ENCODE assay signal across 8 mouse cellular contexts in genomic region chr9:102834414-102834741, GRCm38 (mm10). TPM values are rescaled to one million over a fixed set of nuclear protein-coding genes. Genes with fewer than 3 reads are reported as not detected.
A peak's percentile ranks its signal among the peaks of the same experiment; 100 is the strongest.
DNase-seq lines count a peak whose midpoint lies in the region; ATAC-seq and TF ChIP-seq lines count a peak whose summit lies in the region.

No protein-coding gene starts in this region.

- 19% methylated on average over 10 of the region's 10 CpGs for WGBS in heart, embryonic 11.5 days (ENCODE audit: insufficient replicate concordance)
- 8% methylated on average over 10 of the region's 10 CpGs for WGBS in forebrain, postnatal 0 days
- 20% methylated on average over 10 of the region's 10 CpGs for WGBS in liver, embryonic 16.5 days (ENCODE audit: insufficient replicate concordance)

- H3K4me1 ChIP-seq in heart, embryonic 11.5 days (ENCODE audit: control insufficient read depth, insufficient read depth, low read length) = peaks cover 15% of the 10 kb centered on the region
- no peaks in the 10 kb centered on the region for H3K4me1 ChIP-seq in ES-Bruce4 (ENCODE audit: control insufficient read depth, insufficient read depth, low read length)
- H3K4me1 ChIP-seq in forebrain, postnatal 0 days (ENCODE audit: insufficient read depth) = peaks cover 16% of the 10 kb centered on the region
- H3K4me1 ChIP-seq in liver, embryonic 16.5 days (ENCODE audit: control insufficient read depth, low read depth, low read length) = peaks cover 14% of the 10 kb centered on the region

- no peaks in the 10 kb centered on the region for H3K36me3 ChIP-seq in heart, embryonic 11.5 days (ENCODE audit: control insufficient read depth, insufficient read depth, low read length)
- H3K36me3 ChIP-seq in ES-Bruce4 (ENCODE audit: control insufficient read depth, insufficient read depth, low read length, poor library complexity, severe bottlenecking) = no peaks in the 10 kb centered on the region
- no peaks in the 10 kb centered on the region for H3K36me3 ChIP-seq in forebrain, postnatal 0 days (ENCODE audit: insufficient read depth)
- H3K36me3 ChIP-seq in liver, embryonic 16.5 days (ENCODE audit: control insufficient read depth, insufficient read depth) = no peaks in the 10 kb centered on the region

- no peak for TF ChIP-seq POLR2A in ES-Bruce4 (IDR thresholded peaks at IDR 0.05; ENCODE audit: insufficient read depth, low read length)

- TF ChIP-seq CTCF in ES-Bruce4 (IDR thresholded peaks at IDR 0.05; ENCODE audit: low read depth, low read length) = no peak
- TF ChIP-seq CTCF in forebrain, postnatal 0 days (IDR thresholded peaks at IDR 0.05; ENCODE audit: low read depth) = no peak

- H3K4me2 ChIP-seq in heart, embryonic 11.5 days = peak overlapping the region; percentile 68
- H3K4me2 ChIP-seq in forebrain, postnatal 0 days (ENCODE audit: low read depth) = peak overlapping the region; percentile 70
- peak overlapping the region; percentile 80 for H3K4me2 ChIP-seq in liver, embryonic 16.5 days (ENCODE audit: low read depth, low read length)

- no peak for TF ChIP-seq EP300 in ES-Bruce4 (IDR thresholded peaks at IDR 0.05; ENCODE audit: insufficient read depth, low read depth, low read length)

- H3K9me3 ChIP-seq in heart, embryonic 11.5 days (replicated peaks; ENCODE audit: control insufficient read depth, low read length) = no peaks in the 10 kb centered on the region
- H3K9me3 ChIP-seq in ES-Bruce4 (replicated peaks; ENCODE audit: control insufficient read depth, insufficient read depth, low read length, poor library complexity, severe bottlenecking) = no peaks in the 10 kb centered on the region
- H3K9me3 ChIP-seq in forebrain, postnatal 0 days (ENCODE audit: low read length) = no peaks in the 10 kb centered on the region
- no peaks in the 10 kb centered on the region for H3K9me3 ChIP-seq in liver, embryonic 16.5 days (replicated peaks; ENCODE audit: control insufficient read depth, low read length)

- no peak for DNase-seq in heart, postnatal 4 days
- no peak for DNase-seq in forebrain, postnatal 0 days
- DNase-seq in adrenal gland, postnatal 14 days = no peak
- DNase-seq in cerebellum, adult 9-11 months = no peak

- H3K27ac ChIP-seq in heart, embryonic 11.5 days (ENCODE audit: low read depth, low read length) = no peak overlapping the region
- H3K27ac ChIP-seq in ES-Bruce4 (ENCODE audit: insufficient read depth, low read length) = no peak overlapping the region
- peak overlapping the region; percentile 84 for H3K27ac ChIP-seq in forebrain, postnatal 0 days (ENCODE audit: low read depth, low read length)
- H3K27ac ChIP-seq in liver, embryonic 16.5 days (ENCODE audit: low read length) = no peak overlapping the region

- ATAC-seq in heart, embryonic 11.5 days (replicated peaks; ENCODE audit: insufficient number of reproducible peaks, low FRiP score, low TSS enrichment) = no peak; the same call in 1 of the 2 replicates
- no peak; the same call in 1 of the 2 replicates for ATAC-seq in forebrain, postnatal 0 days
- ATAC-seq in liver, embryonic 16.5 days (ENCODE audit: low read depth) = 0 out of 2 replicates have a peak, but pooled peaks have one; percentile 4
- no peak for ATAC-seq in CD4-positive, CD25-positive, alpha-beta regulatory T cell, adult 4 months

- H3K9ac ChIP-seq in heart, embryonic 11.5 days (ENCODE audit: low read depth, low read length) = peak overlapping the region; percentile 90; the same call in 1 of the 2 replicates
- H3K9ac ChIP-seq in ES-Bruce4 (ENCODE audit: low read depth, poor library complexity, severe bottlenecking) = peak overlapping the region; percentile 94; the same call in 1 of the 2 replicates
- peak overlapping the region; percentile 90 for H3K9ac ChIP-seq in forebrain, postnatal 0 days
- H3K9ac ChIP-seq in liver, embryonic 16.5 days (ENCODE audit: low read depth, low read length) = peak overlapping the region; percentile 80; the same call in 1 of the 2 replicates

- H3K4me3 ChIP-seq in heart, embryonic 11.5 days (ENCODE audit: low read depth, low read length) = peak overlapping the region; percentile 72
- H3K4me3 ChIP-seq in ES-Bruce4 (ENCODE audit: low read depth, low read length) = peak overlapping the region; percentile 23; the same call in 1 of the 2 replicates
- peak overlapping the region; percentile 95 for H3K4me3 ChIP-seq in forebrain, postnatal 0 days (ENCODE audit: low read depth, low read length)
- H3K4me3 ChIP-seq in liver, embryonic 16.5 days (ENCODE audit: low read depth, low read length) = peak overlapping the region; percentile 78

- no peaks in the 10 kb centered on the region for H3K27me3 ChIP-seq in heart, embryonic 11.5 days (ENCODE audit: control insufficient read depth, insufficient read depth, low read length)
- no peaks in the 10 kb centered on the region for H3K27me3 ChIP-seq in ES-Bruce4 (ENCODE audit: control insufficient read depth, insufficient read depth, low read length, poor library complexity, severe bottlenecking)
- H3K27me3 ChIP-seq in forebrain, postnatal 0 days (ENCODE audit: insufficient read depth, low read length) = no peaks in the 10 kb centered on the region
- peaks cover 5% of the 10 kb centered on the region for H3K27me3 ChIP-seq in liver, embryonic 16.5 days (ENCODE audit: control insufficient read depth, insufficient read depth, low read depth, low read length)

RNA-seq across cellular contexts. Expression of gene Ryk, which starts 0.3 kb away (rescaled TPM):
- 17.4 and 20.4 TPM in 2 replicates for polyA plus RNA-seq in heart, embryonic 11.5 days (2014; fragmentation: Nextera tagmentation; extraction: Ambion mirVana)
- 10 to 100 TPM; 55.2 to 57.8 TPM for total RNA-seq in heart, postnatal 4 days (2021)
- polyA plus RNA-seq in ES-Bruce4 (2011; ENCODE audit: insufficient read depth, insufficient read length, low read depth, missing spikeins) = 81.3 and 85.3 TPM in 2 replicates
- 59.5 and 63.6 TPM in 2 replicates for total RNA-seq in forebrain, postnatal 0 days (2014; rRNA removed)
- 14.9 and 16.6 TPM in 2 replicates for polyA plus RNA-seq in forebrain, postnatal 0 days (2015; fragmentation: Nextera tagmentation; extraction: Ambion mirVana)
- polyA plus RNA-seq in liver, embryonic 16.5 days (2015; fragmentation: Nextera tagmentation; extraction: Ambion mirVana) = 3.0 and 3.2 TPM in 2 replicates
- 54.6 and 56.0 TPM in 2 replicates for total RNA-seq in adrenal gland, postnatal 14 days (2021)
- 1 to 10 TPM; 1.2 to 2.0 TPM for polyA plus RNA-seq in CD4-positive, CD25-positive, alpha-beta regulatory T cell, adult 4 months (2017; shearing (Covaris generic))

Comparison
In these comparisons a context has a peak if more than half of its experiments do, and no peak if none do; other contexts are left out.
1. H3K4me3 ChIP-seq: peak in every context shown above with its lines; median percentile 95 in forebrain, postnatal 0 days; 78 in liver, embryonic 16.5 days; 72 in heart, embryonic 11.5 days; 23 in ES-Bruce4.